Mouse (Mus musculus) mouse embryonic stem cell (cell line): ENCODE measurements around the gene Mtmr12.

Experiments
- in situ Hi-C, 2 experiments: fragments of 300-500 bp; cut with MboI; formaldehyde crosslinking; loops; 1 replicate in 1 of 2; 3 replicates in 1 of 2; pipeline ENCODE4 v1.14.3; 2019 to 2020; ENCODE audit warnings: low sequenced_read_pairs in 2 of 2, low pct_unique_long_range_greater_than_20kb in 1 of 2, mixed read lengths in 1 of 2; ENCODE audit not compliant: unreplicated experiment in 1 of 2

The Mtmr12 gene

DNA sequence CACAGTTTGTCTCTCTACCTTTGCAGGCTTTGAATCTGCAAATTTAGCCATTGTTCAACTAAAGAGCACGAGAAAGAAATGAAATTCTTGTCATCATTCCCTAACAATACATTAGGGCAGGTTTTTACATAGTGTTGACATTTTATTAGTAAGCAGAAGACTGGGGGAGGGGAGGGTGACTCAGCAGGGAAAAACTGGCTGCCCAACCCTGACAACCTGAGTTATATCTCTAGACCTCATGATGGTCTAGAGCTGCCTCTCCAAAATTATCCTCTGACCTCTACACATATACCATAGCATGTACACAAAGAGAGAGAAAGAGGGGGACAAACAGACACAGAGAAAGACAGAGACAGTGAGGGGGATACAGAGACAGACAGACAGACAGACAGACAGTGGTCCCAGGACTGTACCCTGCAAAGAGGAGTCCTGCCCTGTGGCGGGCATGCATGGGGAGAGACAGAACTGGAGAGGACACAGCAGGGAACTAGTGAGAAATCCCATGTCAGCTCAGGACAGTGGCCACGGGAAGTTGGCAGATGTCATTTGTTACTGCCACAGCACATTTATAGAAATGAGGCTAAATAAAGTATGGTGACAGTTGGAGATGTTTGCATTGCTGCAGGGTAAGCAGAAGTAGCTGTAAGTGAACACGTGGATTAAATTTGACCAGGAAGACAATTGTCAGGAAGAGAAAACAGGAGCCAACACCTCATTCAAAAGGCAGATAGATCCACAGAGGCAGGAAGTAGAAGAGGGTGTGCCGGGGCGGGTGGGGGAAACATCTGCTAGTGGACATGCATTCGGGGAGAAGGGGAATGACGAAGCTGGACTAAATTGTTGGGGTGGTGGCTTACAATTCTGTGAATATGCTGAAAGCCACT lies 101.6 kb downstream of the Mtmr12 start:
- in situ Hi-C loops: no loop called here

DNA sequence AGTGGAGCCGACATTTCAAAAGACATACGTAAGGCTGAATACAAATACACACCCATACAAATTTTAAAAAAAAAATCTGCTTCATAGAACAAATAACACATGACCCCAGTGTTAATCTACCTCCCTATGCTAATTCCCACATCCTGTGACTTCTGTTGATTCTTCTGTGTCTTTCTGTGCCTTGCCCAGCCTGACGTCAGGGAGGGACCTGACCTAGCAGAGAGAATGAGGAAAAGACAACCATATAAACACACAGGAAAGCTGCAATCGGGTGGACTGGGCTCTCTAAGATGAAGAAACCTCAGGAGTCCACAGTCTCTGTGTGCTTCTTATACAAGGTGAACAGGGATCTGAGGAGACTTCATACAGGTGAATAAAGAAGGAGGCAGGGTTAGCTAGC lies 102.3 kb downstream of the Mtmr12 start:
- in situ Hi-C loops: no loop called here

DNA sequence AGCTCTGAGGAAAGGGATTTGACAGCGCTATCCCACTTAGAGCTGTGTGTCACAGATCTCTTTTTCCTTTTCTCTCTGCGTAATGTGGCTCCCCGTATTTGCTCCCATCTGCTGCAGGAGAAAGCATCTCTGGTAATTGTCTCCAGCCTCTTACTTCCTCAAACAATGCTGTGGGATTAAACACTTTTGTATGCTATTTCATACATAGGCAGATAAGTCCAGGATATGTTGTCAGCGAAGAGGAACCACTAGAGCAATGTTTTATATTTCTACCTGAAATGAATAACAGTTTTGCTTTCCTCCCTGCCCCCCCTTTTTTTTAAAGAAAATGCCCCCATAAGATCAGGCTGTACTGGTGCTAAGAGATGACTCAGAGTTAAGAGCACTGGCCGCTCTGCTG lies 103.7 kb downstream of the Mtmr12 start:
- in situ Hi-C loops: no loop called here

DNA sequence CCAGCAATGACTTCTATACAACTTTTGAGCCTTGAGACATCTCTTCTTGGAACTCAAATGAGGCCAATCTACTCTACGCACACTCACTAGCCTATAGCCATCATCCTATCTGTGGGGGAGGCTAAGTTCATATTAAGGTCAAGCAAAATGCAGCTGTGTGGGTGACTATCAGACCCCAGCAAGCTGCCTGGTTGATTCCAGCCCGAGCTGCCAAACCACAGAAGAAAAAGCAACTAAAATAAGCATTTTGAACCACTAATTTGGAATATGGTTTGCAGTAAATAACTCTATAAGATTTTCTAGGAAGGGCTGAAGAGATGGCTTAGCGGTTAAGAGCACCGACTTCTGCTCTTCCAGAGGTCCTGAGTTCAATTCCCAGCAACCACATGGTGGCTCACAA lies 105.8 kb downstream of the Mtmr12 start:
- in situ Hi-C loops: no loop called here

DNA sequence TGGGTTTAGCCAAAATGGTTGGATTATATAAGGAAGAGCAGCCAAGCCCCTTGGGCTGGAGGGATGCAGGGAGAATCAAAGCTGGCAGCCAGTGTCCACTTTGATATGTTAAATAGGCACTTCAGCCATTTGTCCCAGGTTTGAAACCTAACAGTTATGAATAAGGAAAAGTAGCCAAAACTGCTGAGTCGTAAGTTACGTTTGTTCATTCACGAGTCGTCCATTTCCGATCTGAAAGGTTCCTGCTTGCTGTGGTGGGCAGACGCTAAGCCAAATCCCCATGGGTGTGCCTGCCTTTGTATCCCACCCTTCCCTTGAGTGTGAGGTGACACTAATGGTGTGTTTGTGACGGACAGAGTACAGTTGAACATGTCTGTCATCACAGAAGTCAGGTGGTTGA lies 106.6 kb downstream of the Mtmr12 start:
- in situ Hi-C loops: no loop called here

DNA sequence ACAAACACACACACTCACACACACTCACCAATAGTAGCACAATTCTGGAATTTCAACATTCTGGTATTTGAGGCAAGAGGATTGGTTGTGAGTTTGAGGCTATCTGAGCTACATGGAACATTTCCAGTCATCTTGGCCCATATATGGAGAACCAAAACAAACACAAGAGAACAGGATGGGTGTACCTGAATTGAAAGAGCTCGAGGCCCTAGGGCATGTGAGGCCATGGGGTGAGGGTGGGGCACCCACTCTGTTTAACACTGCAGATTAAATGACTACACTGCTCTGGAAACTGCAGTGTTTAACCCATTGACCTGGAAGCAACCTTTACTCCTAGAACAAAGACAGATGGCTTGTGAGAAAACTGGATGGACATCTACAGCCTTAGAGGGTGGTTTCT lies 108.4 kb downstream of the Mtmr12 start:
- in situ Hi-C loops: no loop called here

DNA sequence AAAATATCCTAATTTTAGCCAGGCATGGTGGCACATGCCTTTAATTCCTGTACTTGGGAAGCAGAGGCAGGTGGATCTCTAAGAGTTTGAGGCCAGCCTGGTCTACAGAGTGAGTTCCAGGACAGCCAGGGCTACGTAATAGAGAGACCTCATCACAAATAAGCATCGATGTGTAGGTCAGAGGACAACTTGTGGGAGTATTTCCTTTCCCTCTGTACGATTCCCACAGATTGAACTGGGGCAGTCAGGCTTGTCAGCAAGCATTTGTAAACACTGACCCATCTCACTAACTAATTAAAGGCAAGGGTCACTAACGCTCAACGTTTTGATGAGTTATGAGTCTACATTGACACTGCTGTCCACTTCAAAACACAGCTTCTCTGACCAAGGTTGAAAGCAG lies 109.8 kb downstream of the Mtmr12 start:
- in situ Hi-C loops: no loop called here

DNA sequence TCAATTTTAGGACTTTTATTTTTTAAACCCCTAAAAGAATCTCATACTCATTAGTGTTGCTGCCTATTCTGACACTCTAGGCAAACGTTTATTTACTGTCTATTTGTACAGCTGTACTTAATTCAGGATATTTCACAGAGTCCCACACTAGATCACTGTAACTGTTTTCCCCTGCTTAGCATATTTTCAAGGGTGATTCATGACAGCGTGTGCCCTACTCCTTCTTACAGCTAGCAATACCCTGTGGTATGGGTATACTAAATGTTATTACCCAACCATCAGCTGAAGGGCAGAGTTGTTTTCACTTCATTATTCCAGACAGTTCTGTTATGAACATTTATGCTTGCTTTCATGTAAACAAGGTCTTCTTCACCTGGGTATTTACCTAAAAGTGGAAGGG lies 111.2 kb downstream of the Mtmr12 start:
- in situ Hi-C loops: no loop called here

DNA sequence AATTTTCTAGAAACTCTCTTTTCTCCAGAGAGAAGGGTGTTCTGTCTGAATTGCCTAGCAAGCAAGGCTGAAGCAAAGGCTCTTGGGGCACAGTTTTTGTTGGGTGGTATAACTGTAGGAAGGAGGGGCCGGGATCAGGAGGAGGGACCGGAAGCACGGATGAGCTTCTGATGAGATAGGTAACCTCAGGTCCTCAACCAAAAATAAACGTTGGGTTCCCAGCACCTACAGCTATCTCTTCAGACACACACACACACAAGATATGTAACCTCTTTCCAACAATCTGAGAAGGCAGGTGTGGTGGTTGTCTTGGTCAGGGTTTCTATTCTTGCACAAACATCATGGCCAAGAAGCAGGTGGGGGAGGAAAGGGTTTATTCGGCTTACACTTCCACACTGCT lies 112.5 kb downstream of the Mtmr12 start:
- in situ Hi-C loops: no loop called here

DNA sequence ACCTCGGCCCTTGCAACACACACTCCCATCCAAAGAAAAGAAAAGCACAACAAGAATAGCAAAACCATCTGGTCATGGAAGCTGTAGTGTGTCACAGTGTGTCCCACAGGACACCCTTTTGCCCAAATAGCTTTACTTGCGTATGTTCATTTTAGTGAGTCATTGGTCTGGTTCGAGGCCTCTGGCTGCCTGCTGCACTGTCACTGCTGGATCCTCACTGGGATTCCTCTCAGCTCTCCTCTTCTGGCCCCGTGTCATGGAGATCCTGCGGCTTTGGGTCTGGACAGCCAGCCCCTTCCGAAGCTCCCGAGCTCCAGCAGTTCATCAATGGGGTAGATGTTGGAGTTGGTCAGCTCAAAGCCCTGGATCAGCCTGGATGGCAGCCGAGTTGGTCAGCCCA lies 113.6 kb downstream of the Mtmr12 start:
- in situ Hi-C loops: no loop called here

DNA sequence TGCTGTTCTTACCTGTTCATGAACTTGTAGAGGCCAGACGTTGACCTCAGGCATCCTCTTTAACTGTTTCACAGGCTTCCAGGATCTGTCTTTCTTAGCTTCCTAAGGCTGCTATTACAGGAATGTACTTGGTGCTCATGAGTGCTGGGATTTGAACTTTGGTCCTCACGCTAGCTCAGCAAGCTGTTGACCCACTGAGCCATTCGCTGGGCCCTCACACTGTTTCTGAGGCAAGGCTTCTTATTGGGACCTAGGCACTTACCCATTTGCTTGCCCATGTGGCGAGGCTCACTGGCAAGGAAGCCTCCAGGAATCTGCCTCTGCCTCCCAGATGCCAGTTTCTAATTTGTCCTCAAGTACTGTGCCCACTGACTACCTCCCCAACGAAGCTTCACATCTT lies 115.1 kb downstream of the Mtmr12 start:
- in situ Hi-C loops: no loop called here

DNA sequence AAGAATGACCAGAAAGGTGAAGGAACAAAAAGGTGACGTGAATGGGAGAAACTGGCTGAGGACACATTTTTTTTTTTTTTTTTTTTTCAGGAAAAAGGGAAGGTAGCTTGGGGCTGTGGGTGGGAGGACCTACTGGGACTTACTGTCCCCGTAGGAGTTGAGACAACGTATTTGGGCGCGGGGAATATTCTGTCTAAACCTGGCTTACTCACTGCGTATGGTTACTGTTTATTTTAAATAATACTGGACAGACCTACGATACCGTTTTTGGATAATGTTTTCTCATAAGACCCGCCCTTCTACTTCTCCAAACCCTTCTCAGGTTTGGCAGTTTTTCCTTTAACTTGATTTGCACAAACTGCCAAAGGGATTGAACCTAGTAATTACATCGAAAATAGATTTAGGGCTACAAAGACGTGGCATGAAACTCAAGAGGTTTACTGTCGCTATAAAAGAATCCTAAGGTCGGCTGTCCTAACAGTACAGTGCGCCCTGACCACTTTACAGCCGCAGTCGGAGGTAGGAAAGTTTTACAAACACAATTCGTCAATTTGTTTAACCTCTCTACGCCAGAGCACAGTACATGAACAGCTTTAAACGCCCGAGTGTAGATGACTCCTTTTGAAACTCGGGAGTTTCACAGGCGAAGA lies 115.7 kb downstream of the Mtmr12 start:
- in situ Hi-C loops: no loop called here

DNA sequence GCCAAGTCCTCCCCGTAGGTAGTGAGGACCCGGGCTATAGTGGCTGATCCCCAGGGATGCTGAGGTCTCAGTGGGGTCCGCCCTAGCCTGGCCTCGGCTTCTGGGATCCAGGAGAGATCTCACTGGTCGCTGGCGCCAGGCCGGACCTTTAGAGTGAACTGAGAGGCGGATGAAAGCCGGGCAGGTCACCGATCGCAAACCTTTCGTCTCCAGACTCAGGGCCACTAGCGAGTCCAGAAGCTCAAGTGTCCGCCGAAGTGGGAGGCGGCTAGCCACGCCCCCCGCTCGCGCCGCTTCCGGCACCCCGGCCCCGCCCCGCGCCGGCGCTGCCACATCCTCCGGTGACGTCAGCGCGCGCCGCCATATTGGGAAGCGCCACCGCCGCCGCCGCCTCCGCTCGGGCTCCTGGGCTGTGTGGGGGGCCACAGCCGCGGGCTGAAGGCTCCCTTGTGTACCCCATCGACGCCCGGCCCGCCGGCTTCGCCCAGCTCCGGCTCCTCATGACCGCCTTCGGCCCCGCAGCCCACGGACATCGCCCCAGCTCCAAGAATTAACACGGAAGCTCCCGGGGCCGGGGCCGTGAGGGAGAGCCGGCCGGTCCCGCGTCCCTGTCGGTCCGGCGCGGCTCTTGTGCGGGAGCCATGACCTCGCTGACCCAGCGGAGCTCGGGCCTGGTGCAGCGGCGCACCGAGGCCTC lies 116.4 kb downstream of the Mtmr12 start, which contains the start of gene Golph3:
Gene Golph3, plus strand, starts transcription at position 360 of the 697 bp plus-strand sequence.
- in situ Hi-C loops: no loop called here

DNA sequence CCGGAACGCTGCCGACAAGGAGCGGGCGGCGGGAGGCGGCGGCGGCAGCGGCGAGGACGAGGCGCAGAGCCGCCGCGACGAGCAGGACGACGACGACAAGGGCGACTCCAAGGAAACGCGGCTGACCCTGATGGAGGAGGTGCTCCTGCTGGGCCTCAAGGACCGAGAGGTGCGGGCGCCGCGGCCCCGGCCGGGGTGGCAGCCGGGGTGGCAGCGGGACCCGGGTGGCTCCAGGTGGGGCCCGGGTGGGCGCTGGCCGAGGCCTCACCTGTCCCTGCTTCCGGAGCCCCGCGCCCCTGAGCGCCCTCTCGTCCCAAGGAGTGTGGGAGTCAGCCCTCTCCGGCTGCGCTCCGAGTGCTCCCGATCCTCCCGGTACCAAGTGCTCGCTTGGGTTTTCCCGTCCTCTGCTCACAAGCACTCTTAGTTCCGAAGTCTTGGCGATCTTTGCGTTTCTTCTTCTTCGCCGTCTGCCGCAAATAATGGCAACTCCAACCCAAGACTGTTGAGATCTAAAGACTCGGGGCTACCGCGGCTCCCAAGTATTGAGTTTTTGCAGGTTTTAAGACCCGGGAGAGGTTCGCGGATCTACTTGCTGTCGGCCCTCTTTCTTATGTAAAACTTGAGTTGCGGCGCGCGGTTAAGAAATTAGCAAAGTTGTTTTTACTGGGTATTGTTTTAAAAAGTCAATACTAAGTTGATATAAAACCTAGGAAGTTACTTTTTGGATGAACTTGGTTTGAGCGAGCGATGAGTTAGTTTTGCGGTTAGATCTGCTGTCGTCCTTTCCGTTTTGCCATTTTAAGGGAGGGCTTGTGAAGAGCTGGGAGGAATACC lies 117.2 kb downstream of the Mtmr12 start, which contains the start of gene 1810049J17Rik:
Gene 1810049J17Rik, minus strand, starts transcription at position 112 of the 834 bp plus-strand sequence.
- in situ Hi-C loops: no loop called here

DNA sequence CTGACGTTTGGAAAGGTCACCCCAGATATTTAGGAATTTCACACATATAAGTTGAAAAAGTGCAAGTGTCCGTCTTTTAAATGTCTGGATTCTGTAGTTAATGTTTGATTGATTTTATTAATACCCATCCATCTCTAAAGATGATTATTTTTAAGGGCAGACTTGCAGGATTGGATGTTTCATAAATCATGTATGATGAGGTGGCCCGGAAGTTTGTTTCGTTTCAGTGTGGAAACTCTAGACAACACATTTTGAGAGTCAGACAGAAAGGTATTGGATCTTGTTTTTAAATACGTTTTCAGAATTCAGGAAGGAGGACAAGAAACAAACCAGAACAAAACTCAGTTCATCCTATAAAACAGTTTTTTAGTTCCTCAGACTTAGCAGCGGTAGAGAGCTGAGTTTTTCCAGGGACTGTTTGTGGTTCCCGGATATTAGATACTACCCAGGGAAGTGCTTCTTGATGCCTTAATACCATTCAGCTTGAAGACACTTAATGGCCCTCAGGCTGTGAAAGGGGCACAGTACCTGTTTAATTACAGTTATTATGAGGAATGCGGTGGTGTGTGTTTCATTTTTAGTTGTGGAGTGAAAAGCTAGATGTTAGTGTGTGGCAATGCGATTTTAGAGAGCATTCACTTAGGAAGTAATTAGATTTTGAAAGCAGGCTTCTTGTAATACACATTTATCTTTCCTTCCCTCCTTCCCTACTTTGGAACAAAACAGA lies 118.0 kb downstream of the Mtmr12 start:
- in situ Hi-C loops: no loop called here
